Mouse (Mus musculus) myocyte (in vitro differentiated cells): ENCODE results near the gene Lmna. TPM values are rescaled to one million over a fixed set of nuclear protein-coding genes. Genes with fewer than 3 reads are reported as not detected.

Experiments used
- H3K27me3 ChIP-seq: one replicate; pipeline ENCODE4 v1.6.1; 2011; ENCODE audit not compliant: control insufficient read depth, insufficient read depth, insufficient read length
- H3K36me3 ChIP-seq: one replicate; pipeline ENCODE4 v1.6.1; 2011; ENCODE audit not compliant: control insufficient read depth, insufficient read depth
- H3K4me2 ChIP-seq: one replicate; pipeline ENCODE4 v1.6.1; 2011; ENCODE audit warnings: low read depth, control low read depth
- H3K4me3 ChIP-seq: one replicate; pipeline ENCODE4 v1.5.1; 2011; ENCODE audit warnings: mild to moderate bottlenecking, control low read depth, moderate library complexity
- H3K79me2 ChIP-seq: one replicate; pipeline ENCODE4 v1.6.1; 2011; ENCODE audit not compliant: control insufficient read depth, insufficient read depth
- H3ac ChIP-seq: one replicate; pipeline ENCODE4 v1.6.1; 2011; ENCODE audit not compliant: control insufficient read depth, insufficient read length
- CEBPB ChIP-seq: IDR thresholded peaks from 2 replicates; pipeline ENCODE4 v1.6.1; 2011; ENCODE audit warnings: mild to moderate bottlenecking, moderate library complexity; ENCODE audit not compliant: poor library complexity, insufficient read depth, severe bottlenecking
- E2F4 ChIP-seq: IDR thresholded peaks from one replicate; pipeline ENCODE4 v1.6.1; 2011; ENCODE audit warnings: mild to moderate bottlenecking, control low read depth, moderate library complexity; ENCODE audit not compliant: insufficient read depth
- MAX ChIP-seq: IDR thresholded peaks from one replicate; pipeline ENCODE4 v1.6.1; 2011; ENCODE audit warnings: low read depth, mild to moderate bottlenecking, control low read depth
- MYOD1 ChIP-seq, 3 experiments: IDR thresholded peaks; one replicate each; pipeline ENCODE4 v1.6.1; 2011; ENCODE audit warnings: control low read depth in 2 of 3, low read depth in 2 of 3, mild to moderate bottlenecking in 2 of 3, moderate library complexity in 1 of 3; ENCODE audit not compliant: insufficient read length in 2 of 3, control insufficient read depth in 1 of 3
- MYOG ChIP-seq, 3 experiments: IDR thresholded peaks; one replicate each; pipeline ENCODE4 v1.6.1; 2011; ENCODE audit warnings: control low read depth in 2 of 3, low read depth in 2 of 3, mild to moderate bottlenecking in 2 of 3; ENCODE audit not compliant: insufficient read length in 2 of 3, control insufficient read depth in 1 of 3, insufficient read depth in 1 of 3
- POLR2A ChIP-seq: IDR thresholded peaks from one replicate; pipeline ENCODE4 v1.6.1; 2011; ENCODE audit warnings: low read depth, mild to moderate bottlenecking, control low read depth, moderate library complexity; ENCODE audit not compliant: insufficient read length
- POLR2AphosphoS2 ChIP-seq: IDR thresholded peaks from one replicate; pipeline ENCODE4 v1.6.1; 2011; ENCODE audit warnings: low read depth, control low read depth; ENCODE audit not compliant: insufficient read length
- REST ChIP-seq: IDR thresholded peaks from one replicate; pipeline ENCODE4 v1.6.1; 2011; ENCODE audit warnings: mild to moderate bottlenecking, control low read depth, moderate library complexity; ENCODE audit not compliant: insufficient read depth, insufficient read length
- SRF ChIP-seq: IDR thresholded peaks from one replicate; pipeline ENCODE4 v1.6.1; 2011; ENCODE audit warnings: low read depth; ENCODE audit not compliant: control insufficient read depth, insufficient read length
- TCF12 ChIP-seq: IDR thresholded peaks from one replicate; pipeline ENCODE4 v1.6.1; 2011; ENCODE audit warnings: mild to moderate bottlenecking, control low read depth; ENCODE audit not compliant: poor library complexity, insufficient read depth, severe bottlenecking
- TCF3 ChIP-seq: IDR thresholded peaks from one replicate; pipeline ENCODE4 v1.6.1; 2011; ENCODE audit warnings: low read depth, control low read depth; ENCODE audit not compliant: insufficient read length
- USF1 ChIP-seq: IDR thresholded peaks from one replicate; pipeline ENCODE4 v1.6.1; 2011; ENCODE audit warnings: low read depth, mild to moderate bottlenecking, control low read depth, moderate library complexity
- polyA plus RNA-seq: library from polyadenylated mRNA; unstranded; fragments of >200 nt; fragmentation: generic; extraction: Trizol; gene quantifications from one replicate; pipeline ENCODE4 v1.2.1, GENCODE M21; 2012; ENCODE audit warnings: missing spikeins

Gene Lmna
- polyA plus RNA-seq, 1 experiment: 954 TPM

DNA sequence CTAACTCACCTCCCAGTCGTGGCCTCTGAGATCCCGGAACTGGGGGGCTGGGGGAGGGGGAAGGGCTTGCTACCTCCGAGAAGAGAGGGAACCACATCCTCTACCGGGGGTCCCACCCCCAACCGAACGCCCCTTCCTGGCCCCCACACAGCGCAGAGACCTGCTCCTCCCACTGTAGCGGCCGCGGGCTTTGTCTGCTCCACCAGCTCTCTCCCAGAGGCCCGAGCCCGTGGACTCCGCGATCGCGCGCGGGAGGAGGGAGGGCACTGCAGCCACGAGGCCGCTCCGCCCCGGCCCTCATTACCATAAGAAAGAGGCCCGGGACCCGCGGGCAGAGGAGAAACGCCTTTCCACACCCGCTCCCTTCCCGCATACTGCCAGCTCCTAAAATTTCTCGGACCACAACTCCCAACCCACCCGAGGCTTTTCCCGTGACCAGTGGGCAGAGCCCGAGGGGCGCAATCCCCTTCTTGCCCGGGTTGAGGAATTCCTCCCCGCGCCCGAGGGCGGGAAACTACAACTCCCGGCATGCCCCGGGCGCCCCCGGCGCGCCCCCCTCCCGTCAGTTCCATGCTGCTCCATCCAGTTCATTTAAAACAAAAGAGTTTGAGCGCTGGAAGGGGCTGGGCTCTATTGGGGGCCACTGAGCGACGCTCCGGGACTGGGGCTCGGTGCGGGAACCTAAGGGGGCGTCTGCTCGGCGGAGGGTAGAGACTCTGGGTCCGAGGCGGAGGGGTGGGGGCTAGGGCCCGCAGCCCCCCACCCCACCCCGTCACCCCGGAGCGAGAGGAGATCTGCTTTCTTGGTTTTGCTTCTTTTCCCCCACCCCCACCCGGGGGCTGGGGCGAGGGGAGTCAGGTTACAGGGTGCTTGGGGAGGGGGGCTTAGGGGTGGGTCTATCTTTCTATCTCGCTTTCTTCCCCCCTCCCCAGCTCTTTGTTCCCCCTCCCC, 21.9 kb upstream of the Lmna start:
- H3K27me3 ChIP-seq: no peaks in the 10 kb centered on the region
- TF ChIP-seq MYOG (IDR thresholded peaks at IDR 0.05; ENCODE audit: control insufficient read depth in 1 of 3, insufficient read depth in 1 of 3, insufficient read length in 2 of 3, low read depth in 2 of 3): no peak
- peak; percentile 64 for TF ChIP-seq POLR2A
- TF ChIP-seq POLR2AphosphoS2: peak; percentile 31
- no peak for TF ChIP-seq CEBPB

DNA sequence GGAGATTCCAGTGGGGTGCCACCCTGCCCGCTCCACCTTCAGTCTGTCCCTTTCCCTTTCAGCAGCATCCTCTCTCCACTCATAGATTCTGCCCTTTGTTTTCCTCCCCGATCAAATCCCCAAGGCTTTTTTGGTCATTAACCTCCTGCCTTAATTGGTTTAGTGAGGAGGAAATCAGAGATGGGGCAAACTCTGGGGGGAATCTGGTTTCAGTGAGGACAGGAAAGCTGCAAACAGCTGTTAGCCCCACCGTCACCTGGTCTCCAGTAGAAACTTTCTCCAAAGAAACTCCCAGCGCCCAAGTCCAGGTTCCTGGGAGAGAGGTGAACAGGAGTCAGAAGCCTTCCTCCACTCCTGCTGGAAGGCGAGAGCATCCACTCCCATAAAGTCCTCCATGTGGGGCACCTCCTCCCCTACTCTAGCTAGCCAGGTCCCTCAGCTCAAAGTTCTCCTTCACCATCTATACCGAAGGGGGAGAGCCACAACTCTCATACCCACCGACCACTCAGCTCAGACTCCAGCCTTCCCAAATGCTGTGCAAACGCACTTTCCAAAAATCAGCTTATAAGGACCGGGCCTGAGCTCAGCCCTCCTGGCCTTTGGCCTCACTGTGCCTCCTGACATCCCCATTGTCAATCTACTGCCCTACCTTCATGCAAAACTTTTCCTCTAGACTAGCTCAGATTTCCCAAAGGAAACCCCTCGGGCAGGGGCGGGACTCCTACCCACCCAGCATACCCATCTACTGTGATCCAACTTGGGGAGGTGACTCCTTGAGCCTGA, 20.5 kb upstream of the Lmna start:
- no peak for TF ChIP-seq MYOD1 (IDR thresholded peaks at IDR 0.05; ENCODE audit: control insufficient read depth in 1 of 3, insufficient read length in 2 of 3, low read depth in 2 of 3)
- TF ChIP-seq MYOG (IDR thresholded peaks at IDR 0.05; ENCODE audit: control insufficient read depth in 1 of 3, insufficient read depth in 1 of 3, insufficient read length in 2 of 3, low read depth in 2 of 3): no peak
- no peak for TF ChIP-seq USF1
- no peak for TF ChIP-seq TCF12
- TF ChIP-seq MAX: no peak
- TF ChIP-seq E2F4: no peak
- no peak for TF ChIP-seq SRF
- TF ChIP-seq REST: no peak
- TF ChIP-seq TCF3: no peak
- no peak for TF ChIP-seq POLR2AphosphoS2
- TF ChIP-seq POLR2A: no peak
- no peak for TF ChIP-seq CEBPB
- peak overlapping the region; percentile 92 for H3K4me2 ChIP-seq
- H3ac ChIP-seq: peak overlapping the region; percentile 72
- H3K79me2 ChIP-seq: peaks cover 48% of the 10 kb centered on the region
- H3K36me3 ChIP-seq: no peaks in the 10 kb centered on the region
- H3K4me3 ChIP-seq: peak overlapping the region; percentile 97
- no peaks in the 10 kb centered on the region for H3K27me3 ChIP-seq

More for the DNA sequence above, 21.9 kb upstream of the Lmna start:
- no peaks in the 10 kb centered on the region for H3K36me3 ChIP-seq
- peak overlapping the region; percentile 97 for H3K4me3 ChIP-seq
- peak overlapping the region; percentile 72 for H3ac ChIP-seq
- H3K4me2 ChIP-seq: peak overlapping the region; percentile 92
- H3K79me2 ChIP-seq: peaks cover 45% of the 10 kb centered on the region

DNA sequence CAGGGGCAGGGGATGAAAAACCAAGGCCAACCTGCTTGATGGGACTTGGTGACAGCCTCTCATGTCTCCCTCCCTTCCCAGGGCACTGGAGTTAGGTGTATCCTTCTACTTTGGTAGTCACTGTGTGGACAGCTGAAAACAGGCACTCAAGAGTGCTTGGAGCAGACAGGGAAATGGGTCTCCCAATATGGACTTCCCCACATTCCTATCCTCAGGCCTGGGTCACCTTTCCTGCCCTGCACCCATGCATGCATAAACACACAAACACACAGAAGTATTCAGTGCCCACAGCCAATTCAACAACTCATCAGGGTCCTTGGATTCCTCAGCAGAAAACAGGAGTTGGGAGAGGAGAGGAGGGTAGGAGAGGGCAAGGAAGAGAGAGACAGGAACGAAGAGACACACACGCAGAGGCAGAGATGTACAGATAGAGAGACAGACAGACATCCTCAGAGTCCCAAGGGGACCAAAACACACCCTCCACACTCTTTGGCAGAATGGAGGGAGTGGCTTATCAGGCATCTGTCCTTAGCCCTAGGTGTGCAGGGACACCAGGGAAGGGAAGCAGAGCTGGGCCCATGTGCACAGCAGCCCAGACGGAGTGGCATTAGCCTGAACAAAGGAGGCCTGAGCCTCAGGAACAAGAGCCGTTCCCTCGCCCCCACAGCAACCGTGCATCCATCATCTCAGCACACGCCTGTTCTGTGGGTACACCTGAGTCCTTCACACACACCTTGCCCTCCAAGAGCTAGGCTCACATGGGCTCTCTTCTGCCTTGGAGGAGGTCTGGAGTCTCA, 19.6 kb upstream of the Lmna start:
- H3K27me3 ChIP-seq: no peaks in the 10 kb centered on the region
- H3K36me3 ChIP-seq: no peaks in the 10 kb centered on the region
- no peak overlapping the region for H3ac ChIP-seq
- no peak for TF ChIP-seq TCF12
- no peak for TF ChIP-seq MYOD1 (IDR thresholded peaks at IDR 0.05; ENCODE audit: control insufficient read depth in 1 of 3, insufficient read length in 2 of 3, low read depth in 2 of 3)
- H3K4me3 ChIP-seq: peak overlapping the region; percentile 97
- peak overlapping the region; percentile 26 for H3K4me2 ChIP-seq
- peaks cover 41% of the 10 kb centered on the region for H3K79me2 ChIP-seq

DNA sequence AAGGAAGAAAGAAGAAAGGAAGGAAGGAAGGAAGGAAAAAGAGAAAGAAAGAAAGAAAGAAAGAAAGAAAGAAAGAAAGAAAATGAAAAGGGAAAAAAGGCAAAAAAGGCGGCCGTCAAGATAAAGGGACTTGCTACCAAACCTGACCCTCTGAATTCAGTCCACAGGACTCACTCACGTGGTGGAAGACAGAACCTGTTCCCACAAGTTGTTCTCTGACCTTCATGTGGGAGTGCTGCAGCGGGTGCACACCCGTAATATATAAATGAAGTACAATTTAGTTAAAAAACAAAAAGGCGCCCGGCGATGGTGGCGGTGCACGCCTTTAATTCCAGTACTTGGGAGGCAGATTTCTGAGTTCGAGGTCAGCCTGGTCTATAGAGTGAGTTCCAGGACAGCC, 18.9 kb upstream of the Lmna start:
- H3K79me2 ChIP-seq: peaks cover 40% of the 10 kb centered on the region
- H3K4me3 ChIP-seq: no peak overlapping the region
- H3K36me3 ChIP-seq: no peaks in the 10 kb centered on the region
- H3K4me2 ChIP-seq: no peak overlapping the region
- H3ac ChIP-seq: no peak overlapping the region
- TF ChIP-seq TCF3 (no peak), REST (no peak), POLR2A (no peak), CEBPB (no peak), MYOD1 (IDR thresholded peaks at IDR 0.05; ENCODE audit: control insufficient read depth in 1 of 3, insufficient read length in 2 of 3, low read depth in 2 of 3) (no peak), POLR2AphosphoS2 (no peak), USF1 (no peak), SRF (no peak), MAX (no peak)
- no peaks in the 10 kb centered on the region for H3K27me3 ChIP-seq
